Mouse (Mus musculus): Measurements from ENCODE around the gene Mboat2. TPM values are rescaled to one million over a fixed set of nuclear protein-coding genes. Genes with fewer than 3 reads are reported as not detected.

The Mboat2 gene
- total RNA-seq, 2 experiments from 2014 or later: 68.9 to 84.2 TPM

- intact Hi-C loops (cut with DNase I): no loop called here
- no peak for DNase-seq (ENCODE audit: low spot score in 2 of 2)
Observed at GRCm38 (mm10) chr12:24892536-24892935, 61.9 kb downstream of the Mboat2 start.

GRCm38 (mm10) chr12:24893777-24894468 is 63.2 kb downstream of the Mboat2 start:
- peak; percentile 29 to 59 for DNase-seq (ENCODE audit: low spot score in 2 of 2)
- intact Hi-C loops (cut with DNase I): no loop called here

GRCm38 (mm10) chr12:24895352-24895751 is 64.7 kb downstream of the Mboat2 start:
- DNase-seq (ENCODE audit: low spot score in 2 of 2): no peak
- intact Hi-C loops (cut with DNase I): no loop called here

GRCm38 (mm10) chr12:24897354-24897753 is 66.7 kb downstream of the Mboat2 start:
- intact Hi-C loops (cut with DNase I): no loop called here
- DNase-seq (ENCODE audit: low spot score in 2 of 2): no peak

- no peak for DNase-seq (ENCODE audit: low spot score in 2 of 2)
- intact Hi-C loops (cut with DNase I): no loop called here
Observed at GRCm38 (mm10) chr12:24898226-24898625, 67.5 kb downstream of the Mboat2 start.

- no peak for DNase-seq (ENCODE audit: low spot score in 2 of 2)
- intact Hi-C loops (cut with DNase I): no loop called here
Observed at GRCm38 (mm10) chr12:24899636-24900035, 69.0 kb downstream of the Mboat2 start.

GRCm38 (mm10) chr12:24902736-24903135 is 72.1 kb downstream of the Mboat2 start:
- DNase-seq (ENCODE audit: low spot score in 2 of 2): no peak
- intact Hi-C loops (cut with DNase I): no loop called here

GRCm38 (mm10) chr12:24907894-24908293 is 77.2 kb downstream of the Mboat2 start:
- DNase-seq (ENCODE audit: low spot score in 2 of 2): no peak
- intact Hi-C loops (cut with DNase I): no loop called here

- intact Hi-C loops (cut with DNase I): no loop called here
Observed at GRCm38 (mm10) chr12:24909679-24910078, 79.0 kb downstream of the Mboat2 start.

GRCm38 (mm10) chr12:24912174-24912573 is 81.5 kb downstream of the Mboat2 start:
- intact Hi-C loops (cut with DNase I): no loop called here

More at GRCm38 (mm10) chr12:24909679-24910078, 79.0 kb downstream of the Mboat2 start:
- no peak for DNase-seq (ENCODE audit: low spot score in 2 of 2)

GRCm38 (mm10) chr12:24912876-24913275 is 82.2 kb downstream of the Mboat2 start:
- DNase-seq (ENCODE audit: low spot score in 2 of 2): no peak
- intact Hi-C loops (cut with DNase I): no loop called here

More at GRCm38 (mm10) chr12:24912174-24912573, 81.5 kb downstream of the Mboat2 start:
- no peak for DNase-seq (ENCODE audit: low spot score in 2 of 2)

GRCm38 (mm10) chr12:24918575-24919262 is 88.0 kb downstream of the Mboat2 start:
- DNase-seq (ENCODE audit: low spot score in 2 of 2): no peak
- intact Hi-C loops (cut with DNase I): no loop called here

- no peak for DNase-seq (ENCODE audit: low spot score in 2 of 2)
- intact Hi-C loops (cut with DNase I): no loop called here
Observed at GRCm38 (mm10) chr12:24920861-24921260, 90.2 kb downstream of the Mboat2 start.

- DNase-seq (ENCODE audit: low spot score in 2 of 2): no peak
- intact Hi-C loops (cut with DNase I): no loop called here
Observed at GRCm38 (mm10) chr12:24924003-24924402, 93.3 kb downstream of the Mboat2 start.

- DNase-seq (ENCODE audit: low spot score in 2 of 2): no peak
- intact Hi-C loops (cut with DNase I): no loop called here
Observed at GRCm38 (mm10) chr12:24925276-24925675, 94.6 kb downstream of the Mboat2 start.

GRCm38 (mm10) chr12:24925684-24926083 is 95.0 kb downstream of the Mboat2 start:
- intact Hi-C loops (cut with DNase I): no loop called here
- DNase-seq (ENCODE audit: low spot score in 2 of 2): no peak

- intact Hi-C loops (cut with DNase I): loop anchor here (1.0 kb wide), 1 partner anchor 56 kb away; no protein-coding TSS in a partner anchor
- peak; percentile 81 to 95 for DNase-seq (ENCODE audit: low spot score in 2 of 2)
Observed at GRCm38 (mm10) chr12:24928051-24928748, 97.5 kb downstream of the Mboat2 start.

GRCm38 (mm10) chr12:24929043-24929442 is 98.4 kb downstream of the Mboat2 start:
- DNase-seq (ENCODE audit: low spot score in 2 of 2): no peak
- intact Hi-C loops (cut with DNase I): no loop called here

GRCm38 (mm10) chr12:24930760-24931159 is 100.1 kb downstream of the Mboat2 start:
- DNase-seq (ENCODE audit: low spot score in 2 of 2): no peak
- intact Hi-C loops (cut with DNase I): no loop called here

GRCm38 (mm10) chr12:24932120-24932519 is 101.4 kb downstream of the Mboat2 start:
- intact Hi-C loops (cut with DNase I): no loop called here
- DNase-seq (ENCODE audit: low spot score in 2 of 2): no peak

Measured in left cerebral cortex, postnatal 25 days (tissue).